Mouse (Mus musculus): ENCODE data around the gene Gtf2h4.

Gene Gtf2h4

DNA sequence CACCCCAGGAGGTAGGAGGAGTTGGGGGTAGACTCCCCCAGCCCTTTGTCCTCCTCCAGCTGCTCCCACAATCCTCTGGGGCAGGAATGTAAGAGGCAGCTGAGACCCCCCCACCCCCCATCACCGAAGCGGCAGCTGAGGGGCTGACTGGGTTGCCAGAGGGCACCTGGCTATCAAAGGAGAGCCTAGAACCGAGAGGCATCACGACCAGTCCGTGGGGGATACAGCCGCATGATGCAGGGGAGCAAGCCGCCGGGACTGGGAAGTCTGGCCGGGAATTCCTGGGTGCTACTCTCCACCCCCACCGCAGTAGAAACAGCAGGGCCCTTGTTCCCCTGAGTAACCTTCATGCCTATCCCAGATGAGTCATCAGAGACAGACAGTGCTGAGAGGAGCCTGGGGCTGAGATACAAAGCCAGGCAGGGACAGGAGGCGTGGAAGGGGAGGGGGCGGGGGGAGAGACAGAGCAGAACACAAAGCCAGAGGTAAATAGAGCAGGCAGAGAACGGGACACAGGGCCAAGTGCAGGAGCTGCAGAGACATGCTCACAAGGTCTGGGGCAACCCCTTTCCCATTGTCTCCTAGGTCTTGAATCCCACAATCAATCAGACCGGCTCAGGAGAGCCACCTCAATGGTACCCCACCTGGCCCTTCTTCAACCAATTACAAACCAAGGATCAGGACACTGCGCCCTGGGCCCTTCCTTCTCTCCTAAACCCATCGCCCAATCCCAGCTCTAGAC is 24.4 kb upstream of the Gtf2h4 start:
- in situ Hi-C loops (cut with MseI, MboI): loop anchor here in 1 of 2 experiments (5.0 kb wide), 1 partner anchor 39 kb away; no protein-coding TSS in a partner anchor

DNA sequence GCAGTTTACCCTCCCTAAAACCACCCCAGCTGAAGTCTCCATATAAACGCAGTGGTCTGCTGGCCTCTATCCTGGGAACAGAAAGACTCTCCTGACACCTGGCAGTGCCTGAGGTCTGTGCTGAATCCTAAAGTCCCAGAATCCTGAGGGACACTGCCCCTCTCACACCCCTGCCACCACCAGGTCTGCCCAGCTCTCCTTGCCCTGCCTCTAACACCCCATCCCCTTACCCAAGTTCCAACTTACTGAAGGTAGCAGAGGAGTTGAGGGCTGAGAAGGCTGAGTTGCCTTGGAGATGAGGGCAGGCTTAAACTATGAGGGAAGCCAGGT is 23.9 kb upstream of the Gtf2h4 start:
- in situ Hi-C loops (cut with MseI, MboI): loop anchor here in 1 of 2 experiments (5.0 kb wide), 1 partner anchor 40 kb away; no protein-coding TSS in a partner anchor

DNA sequence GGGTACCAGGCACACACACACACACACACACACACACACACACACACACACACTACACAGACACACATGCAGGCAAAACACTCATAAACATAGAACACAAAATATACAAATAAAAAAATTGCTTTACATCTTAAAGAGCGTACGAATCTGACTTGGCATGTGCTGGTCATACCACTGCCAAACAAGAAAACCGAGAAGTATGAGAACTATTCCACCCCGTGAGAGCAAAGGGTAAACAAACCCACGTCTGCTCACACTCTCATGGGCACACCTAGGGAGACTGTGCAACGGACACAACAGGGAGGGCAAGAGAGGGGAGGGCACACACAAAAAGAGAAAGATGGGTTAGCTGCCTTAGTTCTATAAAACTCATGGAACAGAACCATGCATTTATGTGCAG is 23.2 kb upstream of the Gtf2h4 start:
- in situ Hi-C loops (cut with MseI, MboI): loop anchor here in 1 of 2 experiments (5.0 kb wide), 1 partner anchor 41 kb away; no protein-coding TSS in a partner anchor

DNA sequence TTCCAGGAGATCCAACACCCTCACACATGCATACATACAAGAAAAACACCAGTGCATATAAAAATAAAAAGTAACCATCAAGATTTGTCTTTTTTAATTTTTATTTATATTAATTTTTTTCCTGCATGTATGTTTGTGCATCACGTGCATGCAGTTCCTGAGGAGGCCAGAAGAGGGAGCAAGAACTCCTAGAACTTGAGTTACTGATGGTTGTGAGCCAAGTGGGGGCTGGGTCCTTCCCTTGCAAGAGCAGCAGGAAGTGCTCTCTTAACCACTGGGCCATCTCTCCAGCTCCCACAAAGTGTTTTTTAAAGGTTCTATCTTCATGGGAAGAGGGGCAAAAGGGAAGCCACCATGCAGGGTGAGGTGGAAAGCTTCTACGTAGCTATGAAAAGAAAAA is 21.8 kb upstream of the Gtf2h4 start:
- in situ Hi-C loops (cut with MseI, MboI): loop anchor here in 1 of 2 experiments (5.0 kb wide), 1 partner anchor 42 kb away; no protein-coding TSS in a partner anchor

DNA sequence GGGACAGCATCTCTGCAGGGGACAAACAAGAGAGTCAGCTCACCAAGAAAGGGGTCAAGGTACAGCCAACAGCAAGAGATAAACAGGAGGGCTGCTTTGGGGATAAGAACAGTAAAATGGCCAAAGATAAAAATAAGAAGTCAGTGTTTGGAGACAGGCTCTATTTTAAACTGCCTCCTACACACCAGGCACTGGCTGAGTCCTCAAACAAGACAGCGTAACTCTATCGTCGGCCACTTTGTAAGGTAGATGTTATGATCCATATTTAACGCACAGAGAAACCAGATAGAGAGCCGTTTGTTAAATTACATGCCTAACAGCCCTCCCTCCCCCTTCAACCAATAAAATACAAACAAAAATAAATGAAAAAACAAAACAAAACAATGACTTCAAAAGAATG is 20.4 kb upstream of the Gtf2h4 start:
- in situ Hi-C loops (cut with MseI, MboI): loop anchor here in 1 of 2 experiments (5.0 kb wide), 1 partner anchor 43 kb away; no protein-coding TSS in a partner anchor

GRCm38 (mm10) chr17:35692368-35692767 is 18.8 kb upstream of the Gtf2h4 start:
- in situ Hi-C loops (cut with MseI, MboI): loop anchor here in 1 of 2 experiments (5.0 kb wide), 1 partner anchor 45 kb away; no protein-coding TSS in a partner anchor

DNA sequence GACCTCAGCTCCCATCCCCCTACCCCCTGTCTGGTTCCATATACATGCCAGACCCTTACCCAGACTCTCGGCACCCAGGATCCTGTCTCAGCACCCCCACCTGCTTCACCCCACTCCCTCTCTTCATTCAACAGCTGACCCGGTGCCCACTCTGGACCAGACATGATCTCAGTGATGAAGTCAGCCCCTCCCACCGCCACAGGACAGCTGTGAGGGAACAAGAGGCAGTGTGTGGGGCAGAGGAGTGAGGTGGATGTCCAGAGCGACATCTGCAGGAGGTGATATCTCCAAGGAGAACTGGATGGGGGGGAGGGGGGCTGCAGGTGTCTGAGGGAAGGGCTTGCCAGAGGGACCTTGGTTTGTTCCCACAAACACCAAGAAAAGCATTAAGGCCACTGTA is 18.3 kb upstream of the Gtf2h4 start:
- in situ Hi-C loops (cut with MseI, MboI): loop anchor here in 1 of 2 experiments (5.0 kb wide), 1 partner anchor 45 kb away; no protein-coding TSS in a partner anchor

DNA sequence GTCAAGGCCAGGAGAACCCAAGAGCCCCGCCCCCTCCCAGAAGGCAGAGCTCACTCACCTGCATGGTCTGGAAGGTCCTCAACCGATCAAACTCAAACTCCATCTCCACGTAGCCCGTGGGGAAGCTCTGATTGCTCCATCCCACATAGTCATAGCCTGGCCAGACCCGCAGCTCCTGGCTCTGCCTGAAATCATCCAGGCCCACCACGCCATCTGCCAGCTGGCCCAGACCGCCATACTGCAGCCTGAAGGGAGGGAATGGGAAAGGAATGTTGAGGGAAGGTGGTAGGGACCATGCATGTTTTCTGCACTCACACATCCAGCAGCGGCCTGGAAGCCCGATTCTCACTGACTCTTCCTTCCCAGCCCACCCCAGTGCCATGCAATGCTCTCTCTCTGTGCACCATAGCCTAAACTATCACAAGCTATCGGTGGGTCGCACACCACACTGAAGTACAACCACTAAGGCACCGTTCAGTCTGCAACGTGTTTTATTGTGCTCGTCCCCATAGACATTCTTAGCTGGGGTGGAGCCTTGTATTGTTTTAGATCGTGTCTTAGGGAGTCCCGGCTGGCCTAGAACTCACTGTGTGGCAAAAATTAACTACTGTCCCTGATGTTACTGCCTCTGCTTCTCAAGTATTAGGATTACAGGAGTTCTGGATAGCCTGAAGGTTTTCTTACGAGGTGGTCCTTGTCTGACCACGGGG is 16.6 kb upstream of the Gtf2h4 start:
- in situ Hi-C loops (cut with MseI, MboI): loop anchor here (5.0 kb wide), 2 partner anchors 47 to 1447 kb away; no protein-coding TSS in a partner anchor

GRCm38 (mm10) chr17:35688347-35689175 is 15.0 kb upstream of the Gtf2h4 start:
- in situ Hi-C loops (cut with MseI, MboI): loop anchor here in 1 of 2 experiments (5.0 kb wide), 1 partner anchor 1449 kb away; no protein-coding TSS in a partner anchor

- in situ Hi-C loops (cut with MseI, MboI): loop anchor here in 1 of 2 experiments (5.0 kb wide), 1 partner anchor 1452 kb away; no protein-coding TSS in a partner anchor
Measured at GRCm38 (mm10) chr17:35685061-35685460, 11.5 kb upstream of the Gtf2h4 start.

GRCm38 (mm10) chr17:35681986-35682385 is 8.4 kb upstream of the Gtf2h4 start:
- in situ Hi-C loops (cut with MseI, MboI): no loop called here

GRCm38 (mm10) chr17:35680591-35680990 is 7.1 kb upstream of the Gtf2h4 start:
- in situ Hi-C loops (cut with MseI, MboI): no loop called here

GRCm38 (mm10) chr17:35672527-35672926 is 1.0 kb downstream of the Gtf2h4 start:
- in situ Hi-C loops (cut with MseI, MboI): no loop called here

DNA sequence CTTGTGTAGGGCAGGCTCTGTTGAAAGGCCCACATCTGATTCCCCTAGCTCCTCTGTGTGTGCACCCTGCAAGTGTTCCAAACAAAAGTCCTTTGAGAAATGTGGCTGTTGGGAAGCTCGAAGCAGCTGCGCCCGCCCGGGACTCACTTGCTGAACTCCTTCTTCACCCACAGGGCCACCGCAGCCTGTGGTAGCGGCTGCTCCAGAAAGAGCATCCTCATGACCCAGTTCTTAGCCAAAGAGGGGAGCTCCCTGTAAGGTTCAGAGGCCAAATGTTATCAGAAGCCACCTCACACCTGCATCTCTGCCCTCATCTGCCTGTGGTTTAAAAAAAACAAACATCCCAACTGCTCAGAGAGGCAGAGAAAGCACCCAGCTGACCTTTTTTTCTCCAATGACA is 1.7 kb downstream of the Gtf2h4 start:
- in situ Hi-C loops (cut with MseI, MboI): no loop called here

DNA sequence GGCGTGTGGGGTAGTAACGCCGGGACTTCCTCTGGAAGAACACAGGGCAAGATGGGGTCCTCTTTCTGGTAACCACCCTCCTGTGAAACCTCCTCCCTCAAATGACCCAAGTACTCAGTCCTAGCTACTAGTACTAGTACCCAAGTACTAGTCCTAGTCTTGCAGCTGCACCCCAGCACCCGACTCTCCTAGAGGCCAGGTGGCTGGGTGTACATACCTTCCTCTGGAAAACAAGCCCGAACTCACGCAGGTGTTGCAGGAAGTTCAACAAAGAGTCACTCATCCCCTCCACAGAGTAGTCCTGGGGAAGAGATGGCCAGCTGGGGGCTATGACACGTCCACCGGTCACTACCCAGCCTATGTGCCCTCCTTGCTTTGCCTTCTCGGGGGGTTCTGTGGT is 3.8 kb downstream of the Gtf2h4 start:
- in situ Hi-C loops (cut with MseI, MboI): no loop called here

DNA sequence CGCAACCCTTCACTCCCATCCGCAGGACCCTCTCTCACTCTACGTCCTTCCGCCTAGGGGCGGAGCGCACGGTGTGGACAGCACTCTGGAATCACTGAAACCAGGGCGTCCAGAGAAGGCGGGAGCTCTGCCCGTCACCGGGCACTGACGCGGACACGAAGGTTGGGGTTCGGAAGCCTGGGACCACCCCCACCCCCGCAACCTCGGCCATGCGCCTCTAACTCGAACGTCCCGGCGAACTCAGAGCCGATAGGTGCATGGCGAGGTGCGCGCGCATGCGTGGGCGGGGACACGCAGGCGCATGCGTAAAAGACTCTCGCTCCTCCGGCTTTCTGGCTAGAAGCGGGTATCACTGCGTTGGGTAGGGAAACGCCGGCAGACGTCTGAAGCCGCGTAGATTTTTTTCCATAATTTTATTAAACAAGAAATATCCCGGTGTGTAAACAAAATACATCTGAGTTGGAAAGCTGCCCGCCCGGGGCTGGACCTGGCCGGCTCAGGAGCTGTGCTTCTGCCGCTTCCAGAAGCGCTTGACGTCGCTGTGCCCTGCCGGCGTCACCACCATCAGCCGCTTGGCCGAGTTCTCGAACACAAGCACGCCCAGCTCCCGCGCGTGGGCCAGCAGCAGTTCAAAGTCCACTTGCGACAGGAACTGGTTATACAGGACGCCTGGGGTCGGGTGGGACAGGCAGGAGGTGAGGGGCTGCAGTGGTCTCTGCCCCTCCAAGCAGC is 6.0 kb downstream of the Gtf2h4 start, which contains the start of gene Vars2:
Gene Vars2 (minus strand): TSS at position 259 of the 732 bp plus-strand sequence.
- in situ Hi-C loops (cut with MseI, MboI): no loop called here

DNA sequence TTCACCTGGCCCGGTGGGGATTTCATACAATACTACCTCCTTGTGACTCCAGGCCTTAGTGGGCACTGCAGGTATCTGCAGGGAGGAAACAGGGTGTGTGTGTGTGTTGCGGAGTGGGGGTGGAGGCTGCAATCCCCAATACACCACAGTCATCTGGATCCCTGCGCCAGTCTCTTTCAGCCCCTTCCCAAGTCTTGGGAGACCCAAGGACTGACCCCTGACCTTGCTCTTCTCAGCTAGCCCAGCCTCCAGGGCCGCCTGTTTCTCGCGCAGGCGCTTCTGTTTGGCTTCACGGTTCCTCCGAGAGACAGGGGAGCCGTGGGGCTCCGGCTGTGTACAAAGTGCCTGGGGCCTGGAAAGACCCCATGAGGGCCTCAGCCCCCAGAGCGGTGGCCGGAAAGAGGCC is 6.7 kb downstream of the Gtf2h4 start:
- in situ Hi-C loops (cut with MseI, MboI): no loop called here

DNA sequence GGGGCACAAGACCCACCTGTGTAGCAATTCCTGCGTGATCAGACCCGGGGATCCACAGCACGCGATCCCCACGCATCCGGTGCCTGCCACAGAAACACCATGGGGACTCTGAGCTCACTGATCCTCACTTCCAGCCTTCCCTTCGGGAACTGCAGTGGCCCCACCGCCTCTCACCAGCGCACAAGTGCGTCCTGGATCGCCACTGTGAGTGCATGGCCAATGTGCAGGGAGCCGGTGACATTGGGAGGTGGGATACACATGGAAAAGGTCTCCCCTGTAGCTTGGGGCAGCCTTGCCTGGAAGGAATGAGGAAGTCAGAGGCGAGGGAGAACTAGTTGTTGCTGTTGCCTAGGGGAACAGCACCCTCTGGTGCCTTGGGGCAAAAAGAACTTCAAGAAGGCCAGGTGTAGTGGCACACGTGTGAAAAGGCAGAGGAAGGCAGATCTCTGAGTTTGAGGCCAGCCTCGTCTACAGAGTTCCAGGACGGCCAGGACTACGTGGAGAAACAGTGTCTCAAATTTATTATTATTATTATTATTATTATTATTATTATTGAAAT is 7.5 kb downstream of the Gtf2h4 start:
- in situ Hi-C loops (cut with MseI, MboI): no loop called here

DNA sequence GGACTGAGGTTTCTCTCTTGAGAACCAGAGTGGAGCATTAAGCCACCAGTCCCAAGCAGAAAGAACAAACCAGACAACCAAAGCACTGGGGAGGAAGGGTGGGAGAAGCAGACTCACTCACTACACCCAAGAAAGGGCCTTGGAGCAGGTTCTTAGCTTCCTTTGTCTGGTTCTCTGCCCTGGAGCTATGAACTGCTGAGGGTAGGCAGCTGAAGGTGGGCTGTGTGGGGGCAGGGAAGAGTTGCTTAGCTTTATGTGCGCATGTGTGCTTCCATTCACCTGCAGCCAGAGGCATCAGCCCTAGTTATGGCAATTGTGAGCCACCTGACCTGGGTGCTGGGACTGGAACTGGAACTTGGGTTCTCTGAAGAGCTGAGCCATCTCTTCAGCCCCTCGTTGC is 20.5 kb downstream of the Gtf2h4 start:
- in situ Hi-C loops (cut with MseI, MboI): no loop called here

DNA sequence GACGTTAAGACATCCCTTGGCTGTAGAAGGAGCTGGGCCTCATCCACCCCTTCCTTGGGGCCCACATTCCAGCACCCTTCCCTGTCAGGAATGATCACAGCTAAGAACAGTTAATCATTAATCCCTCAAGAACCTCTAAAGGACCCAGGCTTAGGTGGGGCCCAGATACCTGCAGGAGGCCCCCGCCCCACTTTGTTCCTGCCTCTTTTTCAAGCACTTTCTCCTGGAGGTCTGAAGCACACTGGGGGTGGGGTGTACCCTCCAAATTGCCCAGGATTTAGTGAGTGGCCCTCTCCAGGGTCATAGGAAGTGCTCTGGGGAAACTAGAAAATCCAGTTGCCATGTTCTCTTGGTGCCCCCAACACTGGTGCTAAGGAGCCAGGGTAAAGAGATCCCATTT is 24.1 kb downstream of the Gtf2h4 start:
- in situ Hi-C loops (cut with MseI, MboI): loop anchor here in 1 of 2 experiments (25.0 kb wide), 1 partner anchor 1687 kb away; the partner anchor contains the start of genes B3galt4, Rps18 and Vps52
